Mouse (Mus musculus) kidney, embryonic 14.5 days (tissue): ENCODE results near the gene Mtmr6. TPM values are rescaled to one million over a fixed set of nuclear protein-coding genes. Genes with fewer than 3 reads are reported as not detected.

Experiments used
- ATAC-seq: fragments of 200-750 bp; cut with Nextera tagmentation; 2 replicates; pipeline ENCODE4 v1.8.0; 2017; ENCODE audit warnings: moderate number of reproducible peaks, mild to moderate bottlenecking, moderate TSS enrichment, moderate library complexity; ENCODE audit not compliant: low FRiP score, low TSS enrichment
- H3K27ac ChIP-seq: fragments of 300-500 bp; sonication (generic); 2 replicates; pipeline ENCODE4 v1.5.1; 2014; ENCODE audit warnings: low read depth, mild to moderate bottlenecking, low read length, moderate library complexity, mixed read lengths
- H3K27me3 ChIP-seq: fragments of 300-500 bp; sonication (generic); 2 replicates; pipeline ENCODE4 v1.6.1; 2014; ENCODE audit warnings: mild to moderate bottlenecking, low read length; ENCODE audit not compliant: control insufficient read depth, insufficient read depth
- H3K36me3 ChIP-seq: fragments of 300-500 bp; sonication (generic); 2 replicates; pipeline ENCODE4 v1.6.1; 2014; ENCODE audit warnings: low read length, mixed read lengths; ENCODE audit not compliant: control insufficient read depth, insufficient read depth
- H3K4me1 ChIP-seq: fragments of 300-500 bp; sonication (generic); 2 replicates; pipeline ENCODE4 v1.6.1; 2014; ENCODE audit warnings: low read length, mixed read lengths; ENCODE audit not compliant: control insufficient read depth, insufficient read depth
- H3K4me2 ChIP-seq: fragments of 300-500 bp; sonication (generic); replicated peaks from 2 replicates; pipeline ENCODE4 v1.6.1; 2014; ENCODE audit warnings: low read depth, mild to moderate bottlenecking, low read length
- H3K4me3 ChIP-seq: fragments of 300-500 bp; sonication (generic); 2 replicates; pipeline ENCODE4 v1.5.1; 2014; ENCODE audit warnings: mild to moderate bottlenecking, low read length
- H3K9ac ChIP-seq: fragments of 300-500 bp; sonication (generic); 2 replicates; pipeline ENCODE4 v1.6.1; 2014; ENCODE audit warnings: low read depth, mild to moderate bottlenecking, low read length, moderate library complexity
- H3K9me3 ChIP-seq: fragments of 300-500 bp; sonication (generic); 2 replicates; pipeline ENCODE4 v1.6.1; 2016; ENCODE audit warnings: low read length; ENCODE audit not compliant: control insufficient read depth
- WGBS: fragments of 180-500 bp; shearing (Covaris S2); extraction: QIAGEN DNeasy Blood & Tissue Kit; methylation state at CpG from one replicate; pipeline ENCODE4 v1.1.7; 2014; 5-methylcytosine and 5-hydroxymethylcytosine counted together
- polyA plus RNA-seq: library from polyadenylated mRNA; unstranded; fragments of >200 nt; fragmentation: Nextera tagmentation; extraction: Ambion mirVana; gene quantifications from 2 replicates; pipeline ENCODE4 v1.2.1, GENCODE M21; 2014

Mtmr6 gene
- polyA plus RNA-seq, 1 experiment from 2014 or later: 26.0 TPM

DNA sequence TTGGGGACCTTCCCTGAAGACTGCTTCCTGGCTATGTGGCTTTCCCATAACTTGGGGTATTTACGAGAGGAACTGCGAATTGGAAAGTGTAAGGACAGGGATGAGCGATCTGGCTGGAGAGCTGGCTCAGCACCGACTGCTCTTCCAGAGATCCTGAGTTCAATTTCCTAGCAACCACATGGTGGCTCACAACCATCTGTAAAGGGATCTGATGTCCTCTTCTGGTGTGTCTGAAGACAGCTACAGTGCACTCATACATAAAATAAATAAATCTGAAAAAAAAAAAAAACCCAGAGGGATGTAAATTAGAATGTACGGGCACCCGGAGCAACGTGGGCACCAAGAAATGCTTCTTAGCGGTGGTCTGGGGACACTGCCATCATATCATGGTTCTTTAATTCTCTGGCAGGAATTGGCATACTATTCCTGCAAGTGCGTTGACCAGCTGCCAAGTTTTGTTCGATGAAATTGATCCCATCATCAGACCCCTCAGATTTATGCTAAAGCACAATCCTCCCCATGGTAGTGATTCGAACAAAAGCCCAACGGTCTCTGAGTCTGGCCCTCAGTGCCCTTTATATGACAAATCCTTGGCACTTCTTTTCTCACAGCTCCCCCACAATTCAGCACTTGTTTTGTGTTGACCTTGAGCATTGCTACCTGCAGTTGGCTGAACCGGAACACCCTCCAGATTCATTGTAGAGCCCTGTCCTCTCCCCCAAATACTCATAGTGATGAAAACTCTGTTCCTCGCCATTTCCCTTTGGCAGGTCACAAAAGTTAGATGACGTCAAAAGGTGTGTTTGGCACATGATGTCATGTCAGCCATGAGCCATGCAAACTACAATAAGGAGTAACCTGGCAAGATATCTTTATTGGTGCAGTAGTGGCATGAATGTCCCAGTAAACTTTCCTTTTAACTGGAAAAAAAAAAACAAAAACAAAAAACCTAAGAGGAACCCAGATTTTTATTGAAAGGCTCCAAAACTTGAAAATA, 12.7 kb upstream of the Mtmr6 start:
- H3K36me3 ChIP-seq: no peaks in the 10 kb centered on the region
- H3K9ac ChIP-seq: peak overlapping the region; percentile 92
- no peaks in the 10 kb centered on the region for H3K27me3 ChIP-seq
- peaks cover 12% of the 10 kb centered on the region for H3K4me1 ChIP-seq
- H3K27ac ChIP-seq: peak overlapping the region; percentile 89
- WGBS: 25% methylated on average over 15 of the region's 15 CpGs
- no peak; the same call in 1 of the 2 replicates for ATAC-seq
- H3K4me2 ChIP-seq: peak overlapping the region; percentile 78
- H3K9me3 ChIP-seq: no peaks in the 10 kb centered on the region
- H3K4me3 ChIP-seq: peak overlapping the region; percentile 80

DNA sequence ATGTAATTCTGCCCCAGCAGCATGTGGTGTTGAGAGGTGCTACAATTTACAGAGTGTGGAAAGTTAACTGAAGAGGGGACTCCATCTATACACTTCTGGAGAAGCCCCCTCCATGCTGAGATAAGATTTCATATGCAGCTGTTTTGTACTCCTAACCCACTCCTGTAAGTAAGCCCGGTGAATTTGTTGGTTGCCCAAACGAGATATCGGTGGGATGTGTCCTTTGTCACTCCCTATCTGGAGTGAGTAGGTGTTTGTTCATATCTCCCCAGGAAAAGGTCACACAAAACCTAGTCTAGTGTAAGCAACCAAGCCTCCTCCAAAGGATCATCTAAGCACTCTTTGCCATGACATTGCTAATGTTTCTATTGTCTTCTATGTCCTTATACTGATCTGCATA, 11.6 kb upstream of the Mtmr6 start:
- Histone ChIP-seq H3K36me3 (no peaks in the 10 kb centered on the region), H3K27me3 (no peaks in the 10 kb centered on the region), H3K9me3 (no peaks in the 10 kb centered on the region), H3K4me2 (no peak overlapping the region), H3K27ac (no peak overlapping the region), H3K9ac (no peak overlapping the region), H3K4me1 (peaks cover 12% of the 10 kb centered on the region), H3K4me3 (no peak overlapping the region)
- ATAC-seq: no peak
- WGBS: 92% methylated on average over 3 of the region's 3 CpGs

DNA sequence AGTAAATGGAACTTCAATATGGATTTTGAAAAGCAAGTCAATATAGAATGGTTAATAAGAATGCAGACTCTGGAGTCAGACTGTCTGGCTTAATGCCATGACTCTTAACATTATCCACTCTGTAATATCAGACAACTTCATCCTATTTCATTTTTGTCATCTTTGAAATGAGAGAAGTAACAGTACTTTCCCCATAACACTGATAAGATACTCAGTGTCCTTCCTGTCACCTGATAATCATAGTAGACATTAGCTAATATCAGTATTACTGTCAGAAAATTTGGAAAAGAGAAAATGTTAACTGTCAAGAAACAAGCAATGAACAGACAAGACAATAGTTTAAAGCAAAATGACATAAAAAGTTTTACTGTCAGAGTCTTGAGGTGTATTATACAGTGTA, 10.3 kb upstream of the Mtmr6 start:
- H3K9ac ChIP-seq: no peak overlapping the region
- ATAC-seq: no peak
- H3K4me2 ChIP-seq: no peak overlapping the region
- no peaks in the 10 kb centered on the region for H3K27me3 ChIP-seq
- H3K4me3 ChIP-seq: no peak overlapping the region
- peaks cover 11% of the 10 kb centered on the region for H3K4me1 ChIP-seq
- H3K9me3 ChIP-seq: no peaks in the 10 kb centered on the region
- no peak overlapping the region for H3K27ac ChIP-seq
- no peaks in the 10 kb centered on the region for H3K36me3 ChIP-seq

DNA sequence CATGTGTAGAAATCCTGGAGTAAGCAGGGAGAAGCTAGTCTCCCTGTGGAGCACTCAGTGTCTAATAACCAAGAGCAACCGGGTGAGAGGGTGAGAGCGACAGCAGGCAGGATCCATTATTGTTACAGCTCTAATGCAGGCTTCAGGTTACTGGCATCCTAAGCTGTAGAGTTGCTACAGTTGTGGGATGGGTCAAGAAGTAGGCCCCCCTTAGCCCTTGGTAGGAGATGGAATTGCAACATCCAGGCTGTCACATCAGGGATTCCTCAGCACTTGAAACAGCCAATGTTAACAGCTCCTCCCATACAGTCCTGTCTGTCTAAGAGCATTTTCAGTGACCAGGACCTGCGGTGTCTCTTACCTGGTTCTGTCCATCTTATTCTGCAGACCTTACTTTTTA, 8.7 kb upstream of the Mtmr6 start:
- no peak overlapping the region for H3K4me3 ChIP-seq
- no peaks in the 10 kb centered on the region for H3K27me3 ChIP-seq
- 22% methylated on average over 3 of the region's 3 CpGs for WGBS
- H3K4me1 ChIP-seq: peaks cover 5% of the 10 kb centered on the region
- no peak overlapping the region for H3K4me2 ChIP-seq
- H3K9me3 ChIP-seq: no peaks in the 10 kb centered on the region
- ATAC-seq: no peak
- no peak overlapping the region for H3K9ac ChIP-seq
- H3K36me3 ChIP-seq: no peaks in the 10 kb centered on the region
- no peak overlapping the region for H3K27ac ChIP-seq

DNA sequence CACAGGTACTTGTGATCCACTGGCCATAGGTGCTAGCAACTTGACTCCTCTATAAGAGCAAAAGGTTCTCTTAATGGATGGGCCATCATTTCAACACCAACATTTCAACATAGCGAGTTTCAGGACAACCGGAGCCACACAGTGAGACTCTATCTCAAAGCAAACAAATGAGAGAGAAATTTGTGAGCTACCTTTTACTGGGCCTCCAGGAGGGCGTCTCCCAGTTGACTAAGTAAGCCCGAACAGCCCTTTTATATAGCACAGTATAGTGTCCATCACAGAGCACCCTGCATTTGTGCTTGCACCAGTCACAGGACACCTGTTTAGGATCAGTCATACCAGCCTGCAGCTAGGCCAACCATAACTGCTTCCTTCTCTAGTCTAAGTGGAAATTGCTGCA, 7.9 kb upstream of the Mtmr6 start:
- Histone ChIP-seq H3K27me3 (no peaks in the 10 kb centered on the region), H3K9me3 (no peaks in the 10 kb centered on the region), H3K9ac (no peak overlapping the region), H3K4me2 (no peak overlapping the region), H3K4me3 (no peak overlapping the region), H3K36me3 (no peaks in the 10 kb centered on the region), H3K27ac (no peak overlapping the region), H3K4me1 (peaks cover 5% of the 10 kb centered on the region)
- 74% methylated on average over 4 of the region's 4 CpGs for WGBS
- no peak for ATAC-seq

DNA sequence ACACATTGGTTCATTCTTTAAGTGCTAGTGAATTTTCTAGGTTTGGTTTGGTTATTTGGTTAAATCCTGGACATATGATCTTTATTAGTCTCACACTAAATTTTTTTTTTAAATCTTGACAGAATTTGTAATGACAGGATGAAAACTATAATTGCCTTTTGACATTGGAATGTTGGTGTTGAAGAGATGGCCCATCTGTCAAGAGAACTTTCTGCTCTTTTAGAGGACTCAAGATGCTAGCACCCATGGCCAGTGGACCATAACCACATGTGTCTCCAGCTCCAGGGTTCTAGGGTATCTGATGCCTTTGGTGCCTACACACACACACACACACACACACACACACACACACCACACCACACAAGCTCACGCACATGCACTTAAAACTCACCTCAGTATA, 7.2 kb upstream of the Mtmr6 start:
- Histone ChIP-seq H3K4me2 (no peak overlapping the region), H3K27me3 (no peaks in the 10 kb centered on the region)

DNA sequence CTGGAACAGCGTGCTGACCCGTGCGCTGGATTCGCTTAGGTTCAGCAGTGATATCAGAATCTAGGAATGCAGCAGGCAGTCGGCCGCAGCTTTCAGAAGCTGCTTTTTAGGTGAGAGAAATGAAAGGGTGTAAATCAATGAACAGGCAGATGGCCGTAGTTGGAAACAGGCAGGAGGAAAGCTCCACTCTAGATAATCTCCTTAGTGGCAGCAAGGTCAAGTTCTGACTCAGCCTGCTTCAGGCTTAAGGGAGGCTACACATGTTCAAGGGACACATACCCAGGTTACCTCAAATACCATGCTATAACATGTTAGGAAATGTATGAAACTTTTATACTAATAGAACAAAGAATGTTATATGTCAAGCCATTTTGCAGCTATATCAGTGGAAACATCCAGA, 2.7 kb upstream of the Mtmr6 start:
- Histone ChIP-seq H3K4me1 (0 out of 2 replicates have a peak, but pooled peaks cover 8% of the 10 kb centered on the region), H3K27me3 (no peaks in the 10 kb centered on the region), H3K9me3 (no peaks in the 10 kb centered on the region), H3K4me2 (no peak overlapping the region), H3K36me3 (no peaks in the 10 kb centered on the region), H3K27ac (no peak overlapping the region), H3K9ac (no peak overlapping the region), H3K4me3 (no peak overlapping the region)
- ATAC-seq: no peak
- WGBS: 66% methylated on average over 7 of the region's 7 CpGs

More for the DNA sequence above, 7.2 kb upstream of the Mtmr6 start:
- no peak overlapping the region for H3K27ac ChIP-seq
- no peak overlapping the region for H3K9ac ChIP-seq
- H3K9me3 ChIP-seq: no peaks in the 10 kb centered on the region
- H3K4me1 ChIP-seq: no peaks in the 10 kb centered on the region
- H3K36me3 ChIP-seq: no peaks in the 10 kb centered on the region
- no peak for ATAC-seq
- WGBS: 82% methylated on average over 1 of the region's 1 CpGs
- H3K4me3 ChIP-seq: no peak overlapping the region

DNA sequence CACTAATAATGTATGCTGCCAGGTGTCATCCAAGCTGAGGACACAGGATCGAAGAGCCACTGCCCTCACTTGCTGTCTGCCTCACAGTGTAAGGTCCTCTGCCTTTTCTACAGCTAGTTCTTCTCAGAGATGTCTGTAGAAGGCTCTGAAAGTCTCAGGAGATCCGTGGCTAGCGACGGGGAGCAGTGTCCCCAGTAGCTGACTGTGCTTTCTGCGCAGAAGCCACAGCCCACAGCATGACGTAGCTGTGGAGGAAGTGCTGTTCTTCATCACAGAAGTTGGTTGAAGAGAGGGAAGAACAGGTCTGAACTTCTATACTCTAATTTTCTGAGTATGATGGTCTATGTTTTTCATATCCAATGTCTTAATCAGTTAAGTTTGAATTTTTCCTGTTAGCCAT, 4.3 kb downstream of the Mtmr6 start:
- Histone ChIP-seq H3K4me1 (0 out of 2 replicates have a peak, but pooled peaks cover 8% of the 10 kb centered on the region), H3K27ac (no peak overlapping the region), H3K27me3 (no peaks in the 10 kb centered on the region), H3K9me3 (no peaks in the 10 kb centered on the region), H3K36me3 (no peaks in the 10 kb centered on the region), H3K4me2 (no peak overlapping the region), H3K9ac (no peak overlapping the region), H3K4me3 (no peak overlapping the region)
- ATAC-seq: no peak
- 81% methylated on average over 6 of the region's 6 CpGs for WGBS

DNA sequence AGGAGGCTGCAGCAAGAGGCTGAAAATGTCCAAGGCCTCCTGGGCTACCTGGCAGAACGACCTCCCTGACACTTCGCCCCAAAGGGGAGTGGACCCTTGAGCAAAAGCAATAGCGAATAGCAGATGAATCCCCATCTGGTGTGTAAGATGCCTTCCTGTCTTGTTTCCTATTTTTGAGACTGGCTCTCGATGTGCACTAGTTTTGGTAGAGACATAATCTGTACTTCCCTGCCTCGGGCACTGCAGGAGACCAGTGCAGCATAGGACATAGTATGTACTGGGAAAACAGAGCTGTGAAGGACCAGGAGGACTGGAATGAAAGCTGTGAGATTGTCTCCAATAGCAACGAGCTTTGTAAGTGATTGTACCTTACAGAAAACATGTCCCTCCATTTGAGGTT, 8.3 kb downstream of the Mtmr6 start:
- H3K4me1 ChIP-seq: no peaks in the 10 kb centered on the region
- H3K27me3 ChIP-seq: no peaks in the 10 kb centered on the region
- H3K36me3 ChIP-seq: 0 out of 2 replicates have a peak, but pooled peaks cover 3% of the 10 kb centered on the region
- no peak overlapping the region for H3K4me2 ChIP-seq
- whole genome bisulfite sequencing: 81% methylated on average over 6 of the region's 6 CpGs
- no peaks in the 10 kb centered on the region for H3K9me3 ChIP-seq
- no peak overlapping the region for H3K4me3 ChIP-seq
- H3K27ac ChIP-seq: no peak overlapping the region
- ATAC-seq: no peak
- no peak overlapping the region for H3K9ac ChIP-seq
